Mouse (Mus musculus) MEL-GATA-1-ER (cell line): ENCODE results near the gene Nkiras2.
"Not testable (repeated sequence)": the region's sequence is repeated elsewhere in the genome, so short reads cannot be mapped to it uniquely, and the experiment has no call there.

ENCODE experiments used
- DNase-seq: peaks from one replicate; pipeline ENCODE4 v3.0.0-alpha.2; 2012; ENCODE audit warnings: low read depth; ENCODE audit errors: extremely low read depth

Nkiras2 gene

DNA sequence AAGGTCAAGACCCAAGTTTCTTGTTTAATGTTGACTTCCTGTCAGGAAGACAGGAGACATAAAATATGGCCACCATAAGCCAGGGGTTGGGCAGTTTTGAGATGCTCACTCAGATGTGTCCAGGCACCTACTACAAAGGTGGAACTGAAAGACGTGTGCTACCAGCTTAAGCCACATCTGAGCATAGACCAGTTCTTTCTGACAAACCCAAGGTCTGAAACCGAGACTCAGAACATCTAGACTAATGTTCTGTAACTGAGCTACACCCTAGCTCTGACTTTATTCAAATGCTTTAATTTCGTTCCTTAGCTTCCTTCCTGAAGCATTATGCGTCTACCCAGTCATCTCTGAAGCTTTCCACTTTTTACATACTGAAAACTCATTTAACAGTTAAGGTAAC, 21.0 kb upstream of the Nkiras2 start:
- no peak for DNase-seq

DNA sequence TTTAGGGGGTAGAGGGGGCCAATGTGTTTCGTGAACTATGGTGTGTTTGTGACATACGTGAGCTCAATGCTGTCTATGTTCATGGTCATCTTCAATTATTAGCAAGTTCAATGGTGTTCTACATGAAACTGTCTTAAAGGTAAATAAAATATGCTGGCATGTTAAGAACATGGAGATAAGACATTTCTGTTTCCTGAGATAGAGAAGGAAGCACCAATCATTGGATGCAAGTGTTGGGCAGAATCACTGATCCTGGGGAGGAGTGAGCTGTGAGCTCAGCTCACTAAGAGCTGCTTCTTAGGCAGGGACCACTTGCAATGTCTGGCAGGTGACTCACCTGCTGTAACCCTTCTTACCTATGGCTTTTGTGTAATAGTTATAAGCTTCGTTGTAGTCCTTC, 17.7 kb upstream of the Nkiras2 start:
- no peak for DNase-seq

DNA sequence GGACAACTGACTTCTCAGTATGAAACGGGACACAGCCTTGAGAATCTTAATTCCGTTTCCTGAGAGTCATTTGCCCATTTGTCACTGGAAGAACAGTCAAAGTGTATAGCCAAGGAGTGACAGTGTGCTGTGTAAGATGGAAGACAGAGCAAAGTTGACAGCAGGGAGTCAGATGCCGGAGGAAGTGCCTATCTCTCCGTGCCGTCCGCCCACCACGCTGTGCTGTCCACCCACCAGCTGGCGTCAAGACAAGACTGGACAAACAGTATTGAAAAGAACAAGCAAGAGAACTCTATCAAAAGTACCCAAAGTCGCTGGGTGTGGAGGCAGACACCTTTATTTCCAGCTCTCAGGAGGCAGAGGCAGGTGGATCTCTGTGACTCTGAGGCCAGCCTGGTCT, 15.9 kb upstream of the Nkiras2 start:
- no peak for DNase-seq

- DNase-seq, result no peak
These were observed 15.2 kb upstream of the Nkiras2 start for GRCm38 (mm10) chr11:100603813-100604212.

GRCm38 (mm10) chr11:100604321-100605005, 14.6 kb upstream of the Nkiras2 start:
- no peak for DNase-seq

GRCm38 (mm10) chr11:100605451-100605850, 13.6 kb upstream of the Nkiras2 start:
- DNase-seq, result no peak

DNA sequence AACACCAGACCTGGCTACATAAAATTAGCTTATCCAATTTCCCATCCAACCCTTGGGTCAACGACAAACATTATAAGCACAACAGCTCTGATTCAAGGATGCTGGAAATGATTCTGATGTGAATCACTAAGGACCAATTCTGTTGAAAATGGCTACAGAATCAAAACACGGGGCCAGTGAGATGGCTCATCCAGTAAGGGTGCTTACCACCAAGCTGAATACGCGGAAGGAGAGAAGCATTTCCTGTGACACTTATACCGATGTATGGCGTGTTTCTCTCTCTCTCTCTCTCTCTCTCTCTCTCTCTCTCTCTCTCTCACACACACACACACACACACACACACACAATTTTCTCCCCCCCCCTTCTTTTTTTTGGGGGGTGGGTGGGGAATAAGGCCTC, 11.9 kb upstream of the Nkiras2 start:
- no peak for DNase-seq

GRCm38 (mm10) chr11:100608796-100609195, 10.2 kb upstream of the Nkiras2 start:
- no peak for DNase-seq

- DNase-seq, result no peak
These were observed 9.6 kb upstream of the Nkiras2 start for GRCm38 (mm10) chr11:100609355-100609996.

GRCm38 (mm10) chr11:100609997-100610680, 8.9 kb upstream of the Nkiras2 start:
- no peak for DNase-seq

GRCm38 (mm10) chr11:100611627-100612026, 7.4 kb upstream of the Nkiras2 start:
- DNase-seq, result no peak

DNA sequence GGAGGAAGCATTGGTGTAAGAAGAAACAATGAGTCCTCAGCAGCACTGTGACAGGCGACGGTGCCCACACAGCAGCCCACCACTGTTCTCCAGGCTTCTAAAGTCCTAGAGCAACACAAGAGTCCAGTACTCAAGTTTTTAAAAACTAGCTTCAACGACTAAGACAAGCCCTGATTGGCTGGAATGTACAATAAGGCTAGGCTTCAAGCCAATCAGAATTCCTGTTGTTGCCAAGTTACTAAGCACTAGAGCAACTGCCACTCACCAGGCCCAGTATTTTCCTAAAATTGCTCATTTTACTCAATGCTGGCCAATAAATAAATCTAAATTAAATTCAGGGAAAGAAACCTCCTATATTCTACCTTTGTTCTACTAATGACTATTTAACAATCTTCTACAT, 5.8 kb upstream of the Nkiras2 start:
- no peak for DNase-seq

GRCm38 (mm10) chr11:100616332-100616731, 2.7 kb upstream of the Nkiras2 start:
- DNase-seq, result no peak

- not testable (repeated sequence) for DNase-seq
These were observed 2.2 kb upstream of the Nkiras2 start for GRCm38 (mm10) chr11:100616836-100617235.

DNA sequence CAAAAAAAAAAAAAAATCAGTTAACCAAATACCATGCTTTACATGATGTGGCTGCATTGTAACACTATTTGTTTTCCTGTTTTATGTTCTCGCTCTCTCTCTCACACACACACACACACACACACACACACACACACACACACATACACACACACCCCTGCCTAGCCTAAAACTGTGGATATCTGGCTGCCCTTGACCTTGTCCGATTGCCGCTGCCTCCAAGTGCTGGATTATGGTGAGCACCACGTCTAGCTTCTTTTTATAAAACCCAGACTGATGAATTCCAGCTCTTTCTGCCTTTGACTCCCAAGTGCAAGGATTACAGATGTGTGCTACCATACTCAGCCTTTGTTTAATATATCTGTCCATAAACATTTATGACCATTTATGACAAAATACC, 1.6 kb upstream of the Nkiras2 start:
- no peak for DNase-seq

- DNase-seq, result peak; percentile 81
These were observed 486 bp downstream of the Nkiras2 start for GRCm38 (mm10) chr11:100619485-100619975.

DNA sequence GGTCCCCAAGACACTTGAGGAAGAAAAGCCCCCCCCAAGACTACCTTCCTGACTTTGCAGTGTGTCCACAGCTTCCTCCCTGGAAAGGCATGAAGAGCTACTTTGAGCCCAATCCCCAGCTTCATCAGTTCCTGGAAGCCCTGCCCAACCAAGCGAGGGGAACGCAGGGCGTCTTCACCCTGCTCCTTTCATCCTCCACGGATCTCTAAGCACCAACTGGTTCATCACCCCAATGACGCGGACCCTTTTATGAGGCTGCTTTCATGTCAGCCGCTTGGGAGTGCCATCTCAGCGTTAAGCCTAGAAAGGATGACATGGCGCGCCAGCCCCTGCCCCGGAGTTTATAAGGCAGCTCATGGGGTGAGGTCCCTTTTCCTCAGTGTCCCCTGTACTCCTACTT, 938 bp downstream of the Nkiras2 start, which contains the start of gene Dnajc7:
Gene Dnajc7 (minus strand): TSS at position 187 of the 400 bp plus-strand sequence.
- DNase-seq, result no peak

DNA sequence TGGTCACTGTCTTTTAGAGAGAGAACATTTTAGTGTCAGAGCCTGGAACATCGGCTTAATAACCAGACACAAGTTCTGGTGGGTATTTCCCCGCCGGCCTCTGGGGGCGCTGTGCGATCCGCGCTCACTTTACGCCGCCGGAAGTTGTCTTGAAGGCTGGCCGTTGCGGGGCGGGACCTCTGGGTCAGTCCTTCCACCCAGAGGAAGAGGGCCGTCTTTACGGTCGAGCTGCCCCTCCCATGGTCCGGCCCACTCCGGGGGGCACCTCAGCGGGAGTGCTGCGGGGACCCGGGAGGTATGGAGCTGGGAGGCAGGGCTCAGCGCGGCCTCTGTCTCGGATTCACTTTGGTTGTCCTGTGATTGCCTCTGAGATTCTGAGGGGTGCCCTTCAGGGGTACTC, 3.7 kb downstream of the Nkiras2 start:
- DNase-seq, result peak; percentile 87

DNA sequence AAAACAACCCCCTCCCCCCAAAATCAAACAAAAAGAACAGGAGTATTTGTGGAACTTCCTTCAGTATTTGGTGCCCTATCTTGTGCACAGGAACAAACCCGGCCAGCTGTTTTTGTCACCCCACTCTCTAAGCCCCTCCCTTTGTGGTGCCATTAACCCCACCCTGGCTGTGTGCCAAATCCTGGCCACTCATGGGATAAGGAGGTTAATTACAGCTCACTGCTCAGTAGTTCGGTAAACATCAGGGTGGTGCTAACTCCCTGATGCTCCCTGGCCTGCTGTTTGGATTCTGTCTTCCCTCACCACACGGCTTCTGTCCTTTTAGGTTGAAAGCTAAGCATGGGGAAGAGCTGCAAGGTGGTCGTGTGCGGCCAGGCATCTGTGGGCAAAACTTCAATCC, 4.8 kb downstream of the Nkiras2 start:
- DNase-seq, result peak; percentile 93

DNA sequence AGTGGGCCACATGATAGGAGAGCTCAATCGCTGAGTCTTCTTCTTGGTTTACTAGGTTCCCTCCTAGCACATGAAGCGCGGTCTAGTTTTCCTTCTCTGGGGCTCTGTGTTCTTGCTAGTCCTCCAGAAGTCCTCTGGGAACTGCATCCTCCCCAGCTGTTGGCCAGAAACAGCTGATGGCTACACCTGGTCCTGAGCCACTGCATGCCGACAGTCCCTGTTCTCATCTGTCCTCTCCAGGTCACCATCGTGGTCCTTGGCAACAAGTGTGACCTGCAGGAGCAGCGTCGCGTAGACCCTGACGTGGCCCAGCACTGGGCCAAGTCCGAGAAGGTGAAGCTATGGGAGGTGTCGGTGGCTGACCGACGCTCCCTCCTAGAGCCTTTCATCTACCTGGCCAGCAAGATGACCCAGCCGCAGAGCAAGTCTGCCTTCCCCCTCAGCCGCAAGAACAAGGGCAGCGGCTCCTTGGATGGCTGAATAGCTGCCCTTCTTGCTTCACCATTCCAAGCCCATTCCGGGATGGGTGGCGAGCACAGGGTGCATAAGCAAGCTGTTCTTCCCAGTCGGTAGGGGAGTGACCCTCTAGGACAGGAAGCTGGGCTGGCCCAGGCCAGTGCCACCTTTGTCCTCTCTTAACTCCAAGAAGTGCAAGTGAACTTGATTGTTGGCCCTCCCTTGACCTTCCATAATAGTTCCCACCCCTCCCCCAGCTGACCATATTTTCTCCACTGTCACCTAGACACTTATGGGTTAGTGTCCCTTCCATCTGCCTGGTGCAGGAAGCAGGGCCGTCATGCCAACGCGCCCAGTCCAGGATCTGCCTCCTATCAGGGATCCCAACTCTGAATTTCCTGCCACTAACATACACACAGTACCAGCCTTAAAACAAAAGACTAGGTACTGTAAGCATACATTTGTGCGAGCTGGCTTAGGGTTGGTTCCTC, 7.0 kb downstream of the Nkiras2 start:
- no peak for DNase-seq

DNA sequence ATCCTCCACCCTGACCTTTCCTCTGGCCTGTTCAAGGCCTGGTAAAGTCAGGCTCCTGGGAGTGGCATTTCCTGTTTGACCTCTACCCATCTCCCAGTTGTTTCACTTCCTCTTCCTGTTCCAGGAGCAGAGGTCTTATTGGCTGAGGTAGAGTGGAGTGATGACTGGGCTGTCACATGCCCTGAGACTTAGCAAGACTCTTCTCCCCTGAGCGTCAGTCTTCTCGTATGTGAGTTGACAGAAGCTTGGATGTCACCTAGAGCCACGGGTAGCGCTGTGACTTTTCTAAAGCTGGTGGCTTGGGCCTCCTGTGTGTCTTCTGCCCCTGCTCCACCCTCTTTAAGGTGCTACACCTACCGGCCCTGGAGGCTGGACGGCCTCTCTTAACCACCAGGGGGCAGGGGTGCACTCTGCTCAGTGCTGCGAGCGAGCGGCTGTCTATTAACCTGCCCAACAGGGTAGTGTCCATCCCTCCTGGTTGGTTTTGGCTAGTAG, 7.7 kb downstream of the Nkiras2 start:
- peak; percentile 78 for DNase-seq
